Mouse (Mus musculus) kidney, adult 2 months (tissue): ENCODE data around the gene Spopl.

Experiments
- CTCF ChIP-seq: fragments of 200-500 bp; conservative IDR thresholded peaks from 2 replicates; pipeline ENCODE4 v1.5.1; 2011; ENCODE audit warnings: low read depth, mild to moderate bottlenecking, control low read depth, low read length, moderate library complexity, mixed read lengths; ENCODE audit not compliant: insufficient read depth, insufficient read length
- POLR2A ChIP-seq: fragments of 200-500 bp; IDR thresholded peaks from one replicate; pipeline ENCODE4 v1.6.1; 2011; ENCODE audit warnings: low read depth, low read length, control low read depth

DNA sequence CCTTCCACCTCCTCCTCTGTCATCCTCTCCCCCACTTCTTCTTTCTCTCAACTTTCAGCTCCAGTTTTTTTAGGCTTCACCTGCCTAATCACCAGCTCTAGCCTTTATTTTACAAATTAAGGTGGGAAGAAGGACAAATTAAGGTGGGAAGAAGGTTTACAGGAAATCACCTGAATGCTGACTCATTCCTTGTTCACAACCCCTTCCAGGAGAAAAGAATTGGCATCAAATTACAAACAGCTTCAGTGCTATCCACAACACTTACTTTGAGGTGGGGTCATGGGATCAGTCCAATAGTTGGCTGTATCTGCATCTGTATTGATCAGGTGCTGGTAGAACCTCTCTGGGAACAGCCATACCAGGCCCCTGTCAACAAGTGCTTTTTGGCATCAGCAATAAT is 114.5 kb downstream of the Spopl start:
- no peak for TF ChIP-seq POLR2A
- no peak for TF ChIP-seq CTCF
